Mouse (Mus musculus) large intestine, adult 2 months (tissue): ENCODE results near the gene Plekhs1. TPM values are rescaled to one million over a fixed set of nuclear protein-coding genes. Genes with fewer than 3 reads are reported as not detected.
"Not testable (repeated sequence)": the region's sequence is repeated elsewhere in the genome, so short reads cannot be mapped to it uniquely, and the experiment has no call there.

Source experiments
- DNase-seq: peaks from one replicate; pipeline ENCODE4 v3.0.0-alpha.2; 2012; ENCODE audit warnings: low read depth, low spot score
- WGBS: fragments of 180-500 bp; shearing (Covaris S2); methylation state at CpG from one replicate; pipeline ENCODE4 v1.1.7; 2018; 5-methylcytosine and 5-hydroxymethylcytosine counted together
- polyA plus RNA-seq: library from polyadenylated mRNA; depleted of rRNA; stranded (reverse); fragments of >200 nt; gene quantifications from 2 replicates; pipeline ENCODE4 v1.2.3, GENCODE M21; 2012; rRNA removed

Gene Plekhs1
- polyA plus RNA-seq, 1 experiment = 0.43 TPM

- DNase-seq = not testable (repeated sequence)
- WGBS = no CpG with 5 or more reads among the region's 2 CpGs
These were observed 32.7 kb downstream of the Plekhs1 start for GRCm38 (mm10) chr19:56494157-56494556.

GRCm38 (mm10) chr19:56503069-56503468 is 41.6 kb downstream of the Plekhs1 start:
- DNase-seq = not testable (repeated sequence)
- WGBS = no CpG with 5 or more reads among the region's 5 CpGs

DNA sequence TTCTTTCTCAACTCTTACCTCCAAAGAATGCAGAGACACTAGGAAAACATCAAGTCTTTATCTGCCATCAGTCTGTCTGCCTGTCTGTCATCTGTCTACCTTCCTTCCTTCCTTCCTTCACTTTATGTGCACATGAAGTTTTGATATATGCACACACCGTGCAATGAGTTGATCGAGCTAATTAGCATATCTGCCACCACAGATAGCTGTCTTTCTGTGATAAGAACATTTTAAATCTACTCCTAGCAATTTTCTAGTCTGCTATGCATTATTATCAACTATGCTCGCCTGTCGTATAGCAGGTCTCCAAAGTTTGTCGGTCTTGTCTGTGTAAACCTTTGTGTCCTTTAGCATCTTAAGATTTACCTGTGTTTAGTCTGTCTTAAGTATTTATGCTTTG is 42.1 kb downstream of the Plekhs1 start:
- no CpG with 5 or more reads among the region's 5 CpGs for WGBS
- not testable (repeated sequence) for DNase-seq

GRCm38 (mm10) chr19:56511207-56511606 is 49.8 kb downstream of the Plekhs1 start:
- WGBS = no CpG with 5 or more reads among the region's 4 CpGs
- DNase-seq = not testable (repeated sequence)

GRCm38 (mm10) chr19:56513527-56513926 is 52.1 kb downstream of the Plekhs1 start:
- DNase-seq = not testable (repeated sequence)
- WGBS = no CpG with 5 or more reads among the region's 2 CpGs

- not testable (repeated sequence) for DNase-seq
- no CpG with 5 or more reads among the region's 7 CpGs for whole genome bisulfite sequencing
These were observed 58.0 kb downstream of the Plekhs1 start for GRCm38 (mm10) chr19:56519408-56519807.

- WGBS = no CpG with 5 or more reads among the region's 11 CpGs
- not testable (repeated sequence) for DNase-seq
These were observed 69.1 kb downstream of the Plekhs1 start for GRCm38 (mm10) chr19:56530529-56530928.

DNA sequence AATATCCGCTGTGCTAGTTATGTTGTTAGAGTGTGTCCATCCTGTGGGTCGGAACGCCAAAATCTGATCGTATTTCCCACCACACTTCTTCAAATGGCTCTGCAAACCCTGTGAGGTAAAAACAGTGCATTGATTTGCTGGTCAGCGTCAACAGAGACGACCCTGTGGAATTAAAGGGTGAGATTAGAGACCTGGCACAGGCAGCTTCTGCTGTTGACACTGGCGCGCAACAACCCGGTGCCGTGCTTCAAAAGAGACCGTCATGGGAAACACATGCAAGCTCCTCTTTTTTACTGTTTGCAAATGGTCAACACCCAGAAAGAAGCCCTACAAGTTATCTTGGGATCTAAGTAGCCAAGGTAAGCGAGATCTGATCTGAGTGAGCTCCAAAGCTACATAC is 69.8 kb downstream of the Plekhs1 start:
- WGBS = 86% methylated on average over 12 of the region's 12 CpGs
- no peak for DNase-seq

DNA sequence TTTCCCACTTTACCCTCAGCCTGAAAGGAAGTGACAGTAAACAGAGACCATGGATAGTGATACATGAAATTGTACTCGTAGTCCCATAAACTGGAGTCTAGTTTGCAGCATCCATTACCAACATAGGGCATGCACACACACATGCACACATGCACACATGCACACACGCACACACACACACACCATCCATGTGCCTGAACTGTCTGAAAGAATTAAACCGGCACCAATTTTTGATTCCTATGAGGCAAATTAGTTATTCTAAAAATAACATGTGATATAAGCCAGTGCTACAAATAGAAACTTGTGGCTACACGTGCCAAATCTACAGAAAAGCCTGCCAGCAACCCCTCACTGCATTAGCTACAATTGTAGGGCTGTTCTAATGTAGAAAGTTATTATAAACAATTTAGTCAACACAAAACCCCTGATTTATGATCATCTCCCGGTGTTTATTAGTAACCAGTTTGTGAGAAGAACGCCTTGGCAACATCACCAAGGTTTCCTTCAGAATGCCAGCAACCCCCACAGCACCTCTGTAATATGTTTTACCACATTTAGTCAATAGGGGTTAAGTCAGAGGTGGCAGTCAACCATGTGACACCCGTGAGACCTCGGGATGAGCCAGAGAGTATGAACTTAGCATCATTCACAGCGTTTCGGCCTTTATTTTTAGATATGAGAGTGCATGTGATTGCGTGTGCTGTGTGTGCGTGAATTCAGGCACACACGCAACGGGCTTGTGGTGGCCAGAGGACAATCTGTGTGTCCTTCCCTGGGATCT is 72.0 kb downstream of the Plekhs1 start:
- 74% methylated on average over 14 of the region's 14 CpGs for WGBS
- no peak for DNase-seq

DNA sequence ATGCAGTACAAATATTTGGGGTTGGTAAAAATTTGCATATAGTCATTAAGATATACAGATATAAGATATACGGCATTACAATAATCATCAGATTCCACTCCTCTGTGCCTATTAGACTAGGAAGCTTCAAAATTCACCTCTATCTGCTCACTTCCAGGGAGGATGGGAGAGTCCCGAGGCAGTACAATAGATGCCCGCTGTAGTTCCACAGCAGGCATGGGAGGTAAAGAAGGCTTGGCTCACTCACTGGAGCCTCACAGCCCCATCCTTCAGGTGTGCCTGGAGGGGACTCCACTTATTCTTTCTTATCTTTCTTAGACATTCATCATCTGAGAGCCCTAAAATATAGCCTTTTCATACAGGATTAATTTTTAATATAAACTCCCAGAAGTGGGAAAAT is 72.9 kb downstream of the Plekhs1 start:
- no peak for DNase-seq
- WGBS = 78% methylated on average over 3 of the region's 3 CpGs

GRCm38 (mm10) chr19:56535064-56535463 is 73.6 kb downstream of the Plekhs1 start:
- DNase-seq = no peak
- WGBS = 62% methylated on average over 9 of the region's 9 CpGs

DNA sequence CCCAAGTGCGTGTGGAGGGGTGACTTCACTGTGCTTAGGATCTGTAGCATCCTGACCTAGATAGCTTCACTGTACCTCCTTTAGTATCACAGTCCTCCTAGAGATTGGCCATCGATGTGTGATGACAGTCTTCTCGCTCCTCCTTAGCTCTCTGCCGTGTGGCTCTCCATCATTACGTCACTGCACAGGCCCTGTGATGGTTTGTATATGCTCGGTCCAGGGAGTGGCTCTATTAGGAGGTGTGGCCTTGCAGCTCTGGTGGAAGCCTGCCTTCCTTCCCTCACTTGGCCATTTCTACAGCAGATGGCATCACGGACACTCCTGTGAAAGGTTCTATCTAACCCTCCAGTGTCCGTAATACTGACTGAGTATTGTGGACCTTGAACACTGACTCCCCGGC is 74.3 kb downstream of the Plekhs1 start:
- DNase-seq = no peak
- whole genome bisulfite sequencing = 64% methylated on average over 9 of the region's 9 CpGs

Other genes with a start within 250 kb of the Plekhs1 start
- 23.9 and 28.2 TPM in 2 replicates for gene Habp2, start 174.5 kb upstream of the Plekhs1 start, polyA plus RNA-seq
- 1.2 and 1.4 TPM in 2 replicates for gene Nrap, start 71.6 kb upstream of the Plekhs1 start, polyA plus RNA-seq
- 126 and 190 TPM in 2 replicates for gene Casp7, start 64.5 kb upstream of the Plekhs1 start, polyA plus RNA-seq
- gene Dclre1a, start 86.6 kb downstream of the Plekhs1 start, polyA plus RNA-seq = 4.4 and 5.4 TPM in 2 replicates
- gene Nhlrc2, start 86.6 kb downstream of the Plekhs1 start, polyA plus RNA-seq = 6.7 and 10.0 TPM in 2 replicates